Mouse (Mus musculus) megakaryocyte, embryonic 14.5 days (primary cell): ENCODE measurements around the gene Ttc7b.

ENCODE experiments used
- FLI1 ChIP-seq: IDR thresholded peaks from 2 replicates; pipeline ENCODE4 v1.6.1; 2012; ENCODE audit warnings: low read length, inconsistent platforms, mixed read lengths
- GATA1 ChIP-seq: IDR thresholded peaks from 3 replicates; pipeline ENCODE4 v1.6.1; 2012; ENCODE audit warnings: mixed read lengths, low read length, inconsistent platforms, borderline replicate concordance

DNA sequence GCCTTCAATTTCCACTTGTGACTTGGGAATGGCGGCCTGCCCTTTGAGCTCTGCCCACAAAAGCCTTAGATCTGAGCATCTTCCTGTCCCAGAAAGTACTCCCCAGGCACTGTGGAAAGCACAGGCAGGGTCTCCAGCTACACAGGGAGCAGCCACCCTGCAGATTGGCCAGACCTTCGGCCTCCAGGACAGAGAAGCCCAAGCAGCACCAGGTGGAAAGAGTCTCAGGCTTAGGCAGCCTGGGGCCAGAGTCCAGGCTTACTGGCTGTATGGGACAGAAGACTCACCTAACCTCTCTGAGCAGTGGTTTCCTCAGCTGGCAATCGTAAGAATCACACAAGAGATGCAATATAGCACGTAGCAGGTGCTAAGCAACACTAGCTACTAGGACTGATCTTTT is 17.0 kb downstream of the Ttc7b start:
- TF ChIP-seq FLI1 = no peak
- no peak for TF ChIP-seq GATA1
